Mouse (Mus musculus) hindbrain, embryonic 11.5 days (tissue): ENCODE results near the gene Bri3. TPM values are rescaled to one million over a fixed set of nuclear protein-coding genes. Genes with fewer than 3 reads are reported as not detected.

ENCODE experiments used
- ATAC-seq: fragments of 200-750 bp; cut with Nextera tagmentation; 2 replicates; pipeline ENCODE4 v1.8.0; 2017; ENCODE audit warnings: mild to moderate bottlenecking, moderate TSS enrichment, moderate library complexity; ENCODE audit not compliant: low FRiP score
- DNase-seq: peaks from one replicate; pipeline ENCODE4 v3.0.0-alpha.2; 2015; ENCODE audit warnings: low spot score
- H3K27ac ChIP-seq: fragments of 300-500 bp; sonication (generic); 2 replicates; pipeline ENCODE4 v1.5.1; 2014; ENCODE audit warnings: mild to moderate bottlenecking, low read depth, low read length
- H3K27me3 ChIP-seq: fragments of 300-500 bp; sonication (generic); 2 replicates; pipeline ENCODE4 v1.6.1; 2014; ENCODE audit warnings: mild to moderate bottlenecking, low read length, moderate library complexity, mixed read lengths; ENCODE audit not compliant: control insufficient read depth, insufficient read depth
- H3K36me3 ChIP-seq: fragments of 300-500 bp; sonication (generic); 2 replicates; pipeline ENCODE4 v1.6.1; 2014; ENCODE audit warnings: mild to moderate bottlenecking, low read length, moderate library complexity, mixed read lengths; ENCODE audit not compliant: control insufficient read depth, insufficient read depth
- H3K4me1 ChIP-seq: fragments of 300-500 bp; sonication (generic); replicated peaks from 2 replicates; pipeline ENCODE4 v1.6.1; 2014; ENCODE audit warnings: low read length, mixed read lengths; ENCODE audit not compliant: control insufficient read depth, insufficient read depth
- H3K4me2 ChIP-seq: fragments of 300-500 bp; sonication (generic); replicated peaks from 2 replicates; pipeline ENCODE4 v1.6.1; 2014; ENCODE audit warnings: mild to moderate bottlenecking, low read depth, low read length
- H3K4me3 ChIP-seq: fragments of 300-500 bp; sonication (generic); 2 replicates; pipeline ENCODE4 v1.5.1; 2014; ENCODE audit warnings: low read depth, low read length
- H3K9ac ChIP-seq: fragments of 300-500 bp; sonication (generic); 2 replicates; pipeline ENCODE4 v1.6.1; 2014; ENCODE audit warnings: low read depth, low read length
- H3K9me3 ChIP-seq: fragments of 300-500 bp; sonication (generic); 2 replicates; pipeline ENCODE4 v1.6.1; 2016; ENCODE audit warnings: low read length; ENCODE audit not compliant: control insufficient read depth
- WGBS: fragments of 180-500 bp; shearing (Covaris S2); extraction: QIAGEN DNeasy Blood & Tissue Kit; methylation state at CpG from one replicate; pipeline ENCODE4 v1.1.7; 2014; 5-methylcytosine and 5-hydroxymethylcytosine counted together
- polyA plus RNA-seq: library from polyadenylated mRNA; unstranded; fragments of >200 nt; fragmentation: Nextera tagmentation; extraction: Ambion mirVana; gene quantifications from 2 replicates; pipeline ENCODE4 v1.2.1, GENCODE M21; 2014

Bri3 gene
- polyA plus RNA-seq, 1 experiment from 2014 or later: 126 TPM

- ATAC-seq: no peak
Measured at GRCm38 (mm10) chr5:144372177-144372576, 127.9 kb downstream of the Bri3 start.

GRCm38 (mm10) chr5:144372885-144373284, 128.6 kb downstream of the Bri3 start:
- 88% methylated on average over 2 of the region's 2 CpGs for WGBS
- no peaks in the 10 kb centered on the region for H3K27me3 ChIP-seq
- H3K4me1 ChIP-seq: no peaks in the 10 kb centered on the region
- H3K36me3 ChIP-seq: no peaks in the 10 kb centered on the region
- DNase-seq (no peak), ATAC-seq (no peak)
- H3K27ac ChIP-seq: no peak overlapping the region
- no peaks in the 10 kb centered on the region for H3K9me3 ChIP-seq
- H3K4me3 ChIP-seq: no peak overlapping the region
- H3K9ac ChIP-seq: no peak overlapping the region
- H3K4me2 ChIP-seq: no peak overlapping the region

More at GRCm38 (mm10) chr5:144372177-144372576, 127.9 kb downstream of the Bri3 start:
- Histone ChIP-seq H3K36me3 (no peaks in the 10 kb centered on the region), H3K9ac (no peak overlapping the region), H3K9me3 (no peaks in the 10 kb centered on the region), H3K4me2 (no peak overlapping the region), H3K4me1 (no peaks in the 10 kb centered on the region), H3K27me3 (no peaks in the 10 kb centered on the region), H3K4me3 (no peak overlapping the region), H3K27ac (no peak overlapping the region)
- WGBS: 57% methylated on average over 2 of the region's 2 CpGs
- no peak for DNase-seq

DNA sequence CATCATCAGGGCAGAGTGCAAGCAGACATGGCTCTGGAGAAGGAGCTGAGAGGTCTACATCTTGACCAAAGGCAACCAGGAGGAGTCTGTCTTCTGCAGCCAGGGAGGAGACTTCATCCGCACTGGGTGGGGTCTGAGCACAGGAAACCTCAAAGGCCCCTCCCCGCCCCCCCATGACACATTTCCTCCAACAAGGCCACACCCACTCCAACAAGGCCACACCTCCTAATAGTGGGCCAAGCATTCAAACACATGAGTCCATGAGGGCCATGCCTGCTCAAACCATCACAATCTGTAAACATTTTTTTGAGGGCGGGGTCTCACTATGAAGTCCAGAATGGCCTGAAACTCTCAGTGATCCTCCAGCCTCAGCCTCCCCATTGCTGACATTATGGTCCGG, 135.2 kb downstream of the Bri3 start:
- ATAC-seq: no peak

DNA sequence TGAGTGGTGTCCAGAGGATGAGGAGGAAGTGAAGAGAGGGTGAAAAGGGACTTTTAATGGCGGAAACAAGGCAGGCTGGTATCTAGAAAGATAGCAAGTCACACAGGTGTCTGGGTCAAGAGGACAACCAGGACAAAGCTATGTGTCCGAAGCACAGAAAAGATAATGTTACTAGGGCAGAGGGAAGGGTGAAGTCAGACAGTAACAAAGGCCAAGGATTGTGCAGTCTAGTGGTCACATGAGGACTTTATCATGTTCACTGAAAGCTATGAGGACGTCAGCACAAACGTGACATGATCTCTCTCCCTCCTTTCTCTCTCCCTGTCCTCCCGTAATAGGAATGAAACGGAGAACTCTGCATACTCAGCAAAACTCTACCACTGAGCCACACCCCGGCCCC, 136.5 kb downstream of the Bri3 start:
- WGBS: 89% methylated on average over 7 of the region's 7 CpGs
- Histone ChIP-seq H3K9me3 (no peaks in the 10 kb centered on the region), H3K27ac (no peak overlapping the region), H3K4me2 (no peak overlapping the region), H3K36me3 (no peaks in the 10 kb centered on the region), H3K4me3 (no peak overlapping the region), H3K9ac (no peak overlapping the region), H3K27me3 (no peaks in the 10 kb centered on the region), H3K4me1 (no peaks in the 10 kb centered on the region)
- DNase-seq (no peak), ATAC-seq (no peak)

More for the DNA sequence above, 135.2 kb downstream of the Bri3 start:
- Histone ChIP-seq H3K4me1 (no peaks in the 10 kb centered on the region), H3K4me2 (no peak overlapping the region), H3K9me3 (no peaks in the 10 kb centered on the region), H3K9ac (no peak overlapping the region), H3K36me3 (no peaks in the 10 kb centered on the region), H3K4me3 (no peak overlapping the region), H3K27me3 (no peaks in the 10 kb centered on the region), H3K27ac (no peak overlapping the region)
- DNase-seq: no peak
- WGBS: 89% methylated on average over 4 of the region's 4 CpGs

DNA sequence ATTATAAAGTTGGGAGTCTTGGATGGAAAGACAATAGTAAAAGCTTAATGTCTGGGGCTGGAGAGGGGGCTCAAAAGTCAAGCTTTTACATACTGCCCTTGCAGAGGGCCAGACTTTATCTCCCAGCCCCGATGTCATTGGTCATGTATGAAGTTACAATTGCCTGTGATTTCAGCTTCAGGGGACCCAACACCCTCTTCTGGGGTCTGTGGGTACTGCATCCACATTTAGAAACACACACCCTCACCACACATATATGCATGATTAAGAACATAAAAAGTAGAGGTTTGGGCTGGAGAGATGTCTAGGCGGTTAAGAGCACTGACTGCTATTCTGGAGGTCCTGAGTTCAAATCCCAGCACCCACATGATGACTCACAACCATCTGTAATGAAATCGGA, 137.5 kb downstream of the Bri3 start:
- 85% methylated on average over 3 of the region's 3 CpGs for WGBS
- Histone ChIP-seq H3K9me3 (no peaks in the 10 kb centered on the region), H3K27ac (no peak overlapping the region), H3K36me3 (no peaks in the 10 kb centered on the region), H3K9ac (no peak overlapping the region), H3K4me3 (no peak overlapping the region), H3K4me2 (no peak overlapping the region), H3K4me1 (no peaks in the 10 kb centered on the region), H3K27me3 (no peaks in the 10 kb centered on the region)
- ATAC-seq (no peak), DNase-seq (no peak)

GRCm38 (mm10) chr5:144383936-144384335, 139.7 kb downstream of the Bri3 start:
- Histone ChIP-seq H3K36me3 (no peaks in the 10 kb centered on the region), H3K4me1 (no peaks in the 10 kb centered on the region), H3K4me2 (no peak overlapping the region), H3K27me3 (no peaks in the 10 kb centered on the region), H3K4me3 (no peak overlapping the region), H3K9me3 (no peaks in the 10 kb centered on the region), H3K9ac (no peak overlapping the region), H3K27ac (no peak overlapping the region)
- ATAC-seq: no peak
- DNase-seq: no peak
- WGBS: 73% methylated on average over 3 of the region's 3 CpGs

DNA sequence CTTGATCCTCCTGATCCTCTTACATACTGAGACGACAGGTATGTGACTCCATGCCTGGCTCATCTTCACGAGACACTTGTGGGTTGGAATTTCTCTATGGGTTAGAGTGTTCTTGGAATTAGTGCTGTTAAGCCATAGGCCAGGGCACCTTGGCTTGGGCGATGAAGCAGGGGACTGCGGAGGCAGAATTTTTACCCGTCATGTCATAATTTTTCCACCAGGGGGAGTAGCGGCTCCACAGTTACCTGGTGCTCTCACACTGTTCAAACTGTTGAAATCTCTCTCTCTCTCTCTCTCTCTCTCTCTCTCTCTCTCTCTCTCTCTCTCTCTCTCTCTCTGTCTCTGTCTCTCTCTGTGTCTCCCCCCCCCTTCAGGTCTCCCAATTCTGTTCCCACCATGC, 143.6 kb downstream of the Bri3 start:
- DNase-seq: peak; percentile 81
- no peak overlapping the region for H3K4me3 ChIP-seq
- no peaks in the 10 kb centered on the region for H3K27me3 ChIP-seq
- no peak for ATAC-seq
- no peaks in the 10 kb centered on the region for H3K4me1 ChIP-seq
- no peak overlapping the region for H3K9ac ChIP-seq
- no peaks in the 10 kb centered on the region for H3K36me3 ChIP-seq
- H3K9me3 ChIP-seq: no peaks in the 10 kb centered on the region
- no peak overlapping the region for H3K4me2 ChIP-seq
- 14% methylated on average over 6 of the region's 6 CpGs for WGBS
- H3K27ac ChIP-seq: no peak overlapping the region

- ATAC-seq (no peak), DNase-seq (no peak)
- no peak overlapping the region for H3K27ac ChIP-seq
- no peaks in the 10 kb centered on the region for H3K27me3 ChIP-seq
- WGBS: 91% methylated on average over 2 of the region's 2 CpGs
- no peak overlapping the region for H3K4me3 ChIP-seq
- H3K36me3 ChIP-seq: no peaks in the 10 kb centered on the region
- no peak overlapping the region for H3K4me2 ChIP-seq
- H3K4me1 ChIP-seq: no peaks in the 10 kb centered on the region
- no peaks in the 10 kb centered on the region for H3K9me3 ChIP-seq
- H3K9ac ChIP-seq: no peak overlapping the region
Measured at GRCm38 (mm10) chr5:144394142-144394541, 149.9 kb downstream of the Bri3 start.

DNA sequence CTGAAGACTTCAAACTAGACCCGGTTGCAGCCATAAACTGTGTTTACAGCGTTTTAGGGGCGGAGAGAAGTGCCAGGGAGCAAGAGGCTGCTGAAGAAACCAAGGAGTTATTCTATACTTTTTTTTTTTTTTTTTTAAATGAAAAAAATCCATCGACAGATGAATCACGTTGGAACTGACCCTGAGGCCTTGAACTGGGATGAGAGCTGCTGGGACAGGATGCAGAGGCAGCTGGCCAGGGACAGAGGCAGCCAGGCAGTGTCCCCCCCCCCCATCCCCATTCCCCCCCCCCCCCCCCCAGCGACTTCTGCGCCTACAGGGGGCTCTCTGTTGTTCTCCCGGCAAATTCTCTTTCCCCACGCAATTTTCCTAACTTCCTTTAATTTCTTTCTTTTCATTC, 153.3 kb downstream of the Bri3 start:
- DNase-seq: no peak
- H3K4me3 ChIP-seq: no peak overlapping the region
- WGBS: 51% methylated on average over 5 of the region's 9 CpGs

More for the DNA sequence above, 153.3 kb downstream of the Bri3 start:
- Histone ChIP-seq H3K4me2 (no peak overlapping the region), H3K27ac (no peak overlapping the region), H3K27me3 (no peaks in the 10 kb centered on the region), H3K9me3 (no peaks in the 10 kb centered on the region), H3K4me1 (no peaks in the 10 kb centered on the region), H3K36me3 (no peaks in the 10 kb centered on the region), H3K9ac (no peak overlapping the region)
- ATAC-seq: no peak
